Mouse (Mus musculus) hindbrain, embryonic 14.5 days (tissue): ENCODE results near the gene Cnot2. TPM values are rescaled to one million over a fixed set of nuclear protein-coding genes. Genes with fewer than 3 reads are reported as not detected.
A peak's percentile ranks its signal among the peaks of the same experiment; 100 is the strongest.

Source experiments
- ATAC-seq: fragments of 200-750 bp; cut with Nextera tagmentation; 2 replicates; pipeline ENCODE4 v1.8.0; 2017; ENCODE audit warnings: moderate number of reproducible peaks, mild to moderate bottlenecking, moderate TSS enrichment, moderate library complexity; ENCODE audit not compliant: low FRiP score
- DNase-seq: peaks from one replicate; pipeline ENCODE4 v3.0.0-alpha.2; 2015; ENCODE audit warnings: low spot score
- H3K27ac ChIP-seq: fragments of 300-500 bp; sonication (generic); 2 replicates; pipeline ENCODE4 v1.5.1; 2014; ENCODE audit warnings: mild to moderate bottlenecking, moderate library complexity
- H3K27me3 ChIP-seq: fragments of 300-500 bp; sonication (generic); 2 replicates; pipeline ENCODE4 v1.6.1; 2014; ENCODE audit warnings: mild to moderate bottlenecking, low read length, mixed read lengths; ENCODE audit not compliant: control insufficient read depth, insufficient read depth
- H3K36me3 ChIP-seq: fragments of 300-500 bp; sonication (generic); replicated peaks from 2 replicates; pipeline ENCODE4 v1.6.1; 2014; ENCODE audit not compliant: control insufficient read depth, insufficient read depth
- H3K4me1 ChIP-seq: fragments of 300-500 bp; sonication (generic); replicated peaks from 2 replicates; pipeline ENCODE4 v1.6.1; 2014; ENCODE audit warnings: antibody characterized with exemption, low read length, mixed read lengths; ENCODE audit not compliant: control insufficient read depth, insufficient read depth
- H3K4me2 ChIP-seq: fragments of 300-500 bp; sonication (generic); replicated peaks from 2 replicates; pipeline ENCODE4 v1.6.1; 2014; ENCODE audit warnings: mild to moderate bottlenecking, moderate library complexity
- H3K4me3 ChIP-seq: fragments of 300-500 bp; sonication (generic); replicated peaks from 2 replicates; pipeline ENCODE4 v1.5.1; 2014; ENCODE audit warnings: mild to moderate bottlenecking, low read length
- H3K9ac ChIP-seq: fragments of 300-500 bp; sonication (generic); 2 replicates; pipeline ENCODE4 v1.6.1; 2014
- H3K9me3 ChIP-seq: fragments of 300-500 bp; sonication (generic); 2 replicates; pipeline ENCODE4 v1.6.1; 2016; ENCODE audit warnings: low read length; ENCODE audit not compliant: control insufficient read depth
- WGBS: fragments of 180-500 bp; shearing (Covaris S2); extraction: QIAGEN DNeasy Blood & Tissue Kit; methylation state at CpG from one replicate; pipeline ENCODE4 v1.1.7; 2014; 5-methylcytosine and 5-hydroxymethylcytosine counted together
- polyA plus RNA-seq: library from polyadenylated mRNA; unstranded; fragments of >200 nt; fragmentation: Nextera tagmentation; extraction: Ambion mirVana; gene quantifications from 2 replicates; pipeline ENCODE4 v1.2.1, GENCODE M21; 2014

The Cnot2 gene
- polyA plus RNA-seq, 1 experiment from 2014 or later, result 94.4 TPM

- Histone ChIP-seq H3K27ac (peak within 1 kb of the TSS; percentile 92), H3K4me3 (peak within 1 kb of the TSS; percentile 71), H3K9me3 (no peaks in the 10 kb centered on the region), H3K9ac (peak within 1 kb of the TSS; percentile 88), H3K27me3 (no peaks in the 10 kb centered on the region), H3K4me1 (peaks cover 23% of the 10 kb centered on the region), H3K4me2 (peak within 1 kb of the TSS; percentile 92), H3K36me3 (no peaks in the 10 kb centered on the region)
- ATAC-seq (peak; percentile 87), DNase-seq (peak; percentile 55)
- under 1% methylated on average over 81 of the region's 92 CpGs for WGBS
Observed at GRCm38 (mm10) chr10:116473759-116474549, 107.4 kb downstream of the Cnot2 start, which contains the start of gene Kcnmb4. TSS of gene Kcnmb4 (minus strand) at chr10:116473878.

GRCm38 (mm10) chr10:116473071-116473758 lies 108.1 kb downstream of the Cnot2 start:
- peaks cover 23% of the 10 kb centered on the region for H3K4me1 ChIP-seq
- peak; percentile 80 for ATAC-seq
- peak overlapping the region; percentile 92 for H3K4me2 ChIP-seq
- no peaks in the 10 kb centered on the region for H3K27me3 ChIP-seq
- WGBS, result under 1% methylated on average over 65 of the region's 78 CpGs
- peak overlapping the region; percentile 88 for H3K9ac ChIP-seq
- peak; percentile 77 for DNase-seq
- H3K9me3 ChIP-seq, result no peaks in the 10 kb centered on the region
- H3K4me3 ChIP-seq, result peak overlapping the region; percentile 71
- H3K36me3 ChIP-seq, result no peaks in the 10 kb centered on the region
- peak overlapping the region; percentile 92 for H3K27ac ChIP-seq

GRCm38 (mm10) chr10:116472579-116472978 lies 108.7 kb downstream of the Cnot2 start:
- ATAC-seq (no peak; the same call in 1 of the 2 replicates), DNase-seq (no peak)
- Histone ChIP-seq H3K36me3 (no peaks in the 10 kb centered on the region), H3K4me1 (peaks cover 23% of the 10 kb centered on the region), H3K9me3 (no peaks in the 10 kb centered on the region), H3K4me3 (peak overlapping the region; percentile 71), H3K4me2 (peak overlapping the region; percentile 92), H3K27ac (0 out of 2 replicates have a peak overlapping the region, but pooled peaks have one; percentile 92), H3K9ac (peak overlapping the region; percentile 88), H3K27me3 (no peaks in the 10 kb centered on the region)
- WGBS, result 13% methylated on average over 5 of the region's 5 CpGs

GRCm38 (mm10) chr10:116470306-116470925 lies 110.9 kb downstream of the Cnot2 start:
- Histone ChIP-seq H3K9ac (no peak overlapping the region), H3K36me3 (no peaks in the 10 kb centered on the region), H3K4me1 (peaks cover 23% of the 10 kb centered on the region), H3K27me3 (no peaks in the 10 kb centered on the region), H3K27ac (no peak overlapping the region), H3K9me3 (no peaks in the 10 kb centered on the region), H3K4me3 (0 out of 2 replicates have a peak overlapping the region, but pooled peaks have one; percentile 7), H3K4me2 (peak overlapping the region; percentile 92)
- ATAC-seq, result no peak
- WGBS, result 73% methylated on average over 11 of the region's 11 CpGs
- no peak for DNase-seq

GRCm38 (mm10) chr10:116468094-116468493 lies 113.2 kb downstream of the Cnot2 start:
- H3K4me3 ChIP-seq, result no peak overlapping the region
- H3K27me3 ChIP-seq, result no peaks in the 10 kb centered on the region
- WGBS, result 93% methylated on average over 5 of the region's 5 CpGs
- no peak overlapping the region for H3K9ac ChIP-seq
- DNase-seq, result no peak
- no peaks in the 10 kb centered on the region for H3K36me3 ChIP-seq
- ATAC-seq, result no peak
- no peak overlapping the region for H3K4me2 ChIP-seq
- no peak overlapping the region for H3K27ac ChIP-seq
- peaks cover 13% of the 10 kb centered on the region for H3K4me1 ChIP-seq
- H3K9me3 ChIP-seq, result no peaks in the 10 kb centered on the region

- H3K9ac ChIP-seq, result no peak overlapping the region
- H3K36me3 ChIP-seq, result 0 out of 2 replicates have a peak, but pooled peaks cover under 1% of the 10 kb centered on the region
- no peaks in the 10 kb centered on the region for H3K27me3 ChIP-seq
- 94% methylated on average over 12 of the region's 12 CpGs for WGBS
- no peaks in the 10 kb centered on the region for H3K4me1 ChIP-seq
- ATAC-seq (no peak), DNase-seq (no peak)
- no peak overlapping the region for H3K27ac ChIP-seq
- no peaks in the 10 kb centered on the region for H3K9me3 ChIP-seq
- no peak overlapping the region for H3K4me3 ChIP-seq
- H3K4me2 ChIP-seq, result no peak overlapping the region
Observed at GRCm38 (mm10) chr10:116463753-116464345, 117.5 kb downstream of the Cnot2 start.

- Histone ChIP-seq H3K4me3 (no peak overlapping the region), H3K27me3 (no peaks in the 10 kb centered on the region), H3K4me2 (no peak overlapping the region), H3K36me3 (peaks cover 6% of the 10 kb centered on the region; the same call in 1 of the 2 replicates), H3K27ac (no peak overlapping the region), H3K4me1 (no peaks in the 10 kb centered on the region), H3K9ac (no peak overlapping the region), H3K9me3 (no peaks in the 10 kb centered on the region)
- WGBS, result 80% methylated on average over 9 of the region's 9 CpGs
- ATAC-seq (no peak), DNase-seq (no peak)
Observed at GRCm38 (mm10) chr10:116461443-116461842, 119.9 kb downstream of the Cnot2 start.

GRCm38 (mm10) chr10:116458786-116459185 lies 122.5 kb downstream of the Cnot2 start:
- 95% methylated on average over 9 of the region's 9 CpGs for WGBS
- Histone ChIP-seq H3K36me3 (peaks cover 6% of the 10 kb centered on the region; the same call in 1 of the 2 replicates), H3K4me1 (no peaks in the 10 kb centered on the region), H3K9ac (no peak overlapping the region), H3K27ac (no peak overlapping the region), H3K4me3 (no peak overlapping the region), H3K27me3 (no peaks in the 10 kb centered on the region), H3K9me3 (no peaks in the 10 kb centered on the region), H3K4me2 (no peak overlapping the region)
- no peak for DNase-seq
- no peak for ATAC-seq
